Mouse (Mus musculus): ENCODE measurements around the gene Tpmt. TPM values are rescaled to one million over a fixed set of nuclear protein-coding genes. Genes with fewer than 3 reads are reported as not detected.

The Tpmt gene
- polyA plus RNA-seq, 1 experiment from 2014 or later = 23.4 TPM

GRCm38 (mm10) chr13:47050009-47050408, 5.5 kb upstream of the Tpmt start:
- WGBS = 87% methylated on average over 4 of the region's 4 CpGs
- ATAC-seq (ENCODE audit: low FRiP score, low TSS enrichment) (no peak), DNase-seq (no peak)
- Histone ChIP-seq H3K4me1 (ENCODE audit: control insufficient read depth, insufficient read depth, low read length) (0 out of 2 replicates have a peak, but pooled peaks cover under 1% of the 10 kb centered on the region), H3K4me2 (ENCODE audit: low read length) (no peak overlapping the region), H3K9me3 (ENCODE audit: control insufficient read depth, low read length) (no peaks in the 10 kb centered on the region), H3K4me3 (replicated peaks; ENCODE audit: low read depth, low read length) (no peak overlapping the region), H3K27ac (replicated peaks; ENCODE audit: low read depth, low read length) (no peak overlapping the region), H3K36me3 (ENCODE audit: control insufficient read depth, insufficient read depth, low read length) (peaks cover 58% of the 10 kb centered on the region), H3K9ac (replicated peaks; ENCODE audit: low read length) (no peak overlapping the region), H3K27me3 (ENCODE audit: control insufficient read depth, insufficient read depth, low read length) (no peaks in the 10 kb centered on the region)

- Histone ChIP-seq H3K4me2 (ENCODE audit: low read length) (no peak overlapping the region), H3K27ac (replicated peaks; ENCODE audit: low read depth, low read length) (no peak overlapping the region), H3K9ac (replicated peaks; ENCODE audit: low read length) (no peak overlapping the region), H3K36me3 (ENCODE audit: control insufficient read depth, insufficient read depth, low read length) (peaks cover 45% of the 10 kb centered on the region), H3K9me3 (ENCODE audit: control insufficient read depth, low read length) (no peaks in the 10 kb centered on the region), H3K4me1 (ENCODE audit: control insufficient read depth, insufficient read depth, low read length) (peaks cover 7% of the 10 kb centered on the region), H3K27me3 (ENCODE audit: control insufficient read depth, insufficient read depth, low read length) (no peaks in the 10 kb centered on the region), H3K4me3 (replicated peaks; ENCODE audit: low read depth, low read length) (no peak overlapping the region)
- no peak for DNase-seq
- ATAC-seq (ENCODE audit: low FRiP score, low TSS enrichment) = no peak
- 92% methylated on average over 4 of the region's 4 CpGs for WGBS
Observed at GRCm38 (mm10) chr13:47047996-47048395, 3.5 kb upstream of the Tpmt start.

GRCm38 (mm10) chr13:47043833-47044616, 512 bp downstream of the Tpmt start:
- DNase-seq (peak; percentile 43), ATAC-seq (ENCODE audit: low FRiP score, low TSS enrichment) (peak; percentile 3; the same call in 1 of the 2 replicates)
- H3K27me3 ChIP-seq (ENCODE audit: control insufficient read depth, insufficient read depth, low read length) = no peaks in the 10 kb centered on the region

GRCm38 (mm10) chr13:47043030-47043680, 1.4 kb downstream of the Tpmt start, which contains the start of gene Kdm1b:
Kdm1b (plus strand) TSS chr13:47043499.
- peaks cover 10% of the 10 kb centered on the region for H3K4me1 ChIP-seq (ENCODE audit: control insufficient read depth, insufficient read depth, low read length)
- ATAC-seq (ENCODE audit: low FRiP score, low TSS enrichment) = peak; percentile 95
- H3K4me2 ChIP-seq (ENCODE audit: low read length) = peak within 1 kb of the TSS; percentile 72
- DNase-seq = peak; percentile 97
- peak within 1 kb of the TSS; percentile 83 for H3K4me3 ChIP-seq (replicated peaks; ENCODE audit: low read depth, low read length)
- H3K9ac ChIP-seq (replicated peaks; ENCODE audit: low read length) = peak within 1 kb of the TSS; percentile 75
- H3K9me3 ChIP-seq (ENCODE audit: control insufficient read depth, low read length) = no peaks in the 10 kb centered on the region
- WGBS = under 1% methylated on average over 48 of the region's 48 CpGs
- no peaks in the 10 kb centered on the region for H3K27me3 ChIP-seq (ENCODE audit: control insufficient read depth, insufficient read depth, low read length)
- peak within 1 kb of the TSS; percentile 77 for H3K27ac ChIP-seq (replicated peaks; ENCODE audit: low read depth, low read length)
- no peaks in the 10 kb centered on the region for H3K36me3 ChIP-seq (ENCODE audit: control insufficient read depth, insufficient read depth, low read length)

More at GRCm38 (mm10) chr13:47043833-47044616, 512 bp downstream of the Tpmt start:
- peak overlapping the region; percentile 72 for H3K4me2 ChIP-seq (ENCODE audit: low read length)
- H3K9ac ChIP-seq (replicated peaks; ENCODE audit: low read length) = peak overlapping the region; percentile 75
- peaks cover 6% of the 10 kb centered on the region for H3K36me3 ChIP-seq (ENCODE audit: control insufficient read depth, insufficient read depth, low read length)
- H3K4me3 ChIP-seq (replicated peaks; ENCODE audit: low read depth, low read length) = peak overlapping the region; percentile 83
- H3K9me3 ChIP-seq (ENCODE audit: control insufficient read depth, low read length) = no peaks in the 10 kb centered on the region
- H3K4me1 ChIP-seq (ENCODE audit: control insufficient read depth, insufficient read depth, low read length) = peaks cover 10% of the 10 kb centered on the region
- WGBS = under 1% methylated on average over 45 of the region's 45 CpGs
- peak overlapping the region; percentile 77 for H3K27ac ChIP-seq (replicated peaks; ENCODE audit: low read depth, low read length)

- H3K4me3 ChIP-seq (replicated peaks; ENCODE audit: low read depth, low read length) = peak overlapping the region; percentile 83
- H3K27ac ChIP-seq (replicated peaks; ENCODE audit: low read depth, low read length) = peak overlapping the region; percentile 77; the same call in 1 of the 2 replicates
- WGBS = 39% methylated on average over 8 of the region's 8 CpGs
- DNase-seq (peak; percentile 58), ATAC-seq (ENCODE audit: low FRiP score, low TSS enrichment) (no peak)
- H3K9ac ChIP-seq (replicated peaks; ENCODE audit: low read length) = peak overlapping the region; percentile 10; the same call in 1 of the 2 replicates
- no peaks in the 10 kb centered on the region for H3K36me3 ChIP-seq (ENCODE audit: control insufficient read depth, insufficient read depth, low read length)
- H3K27me3 ChIP-seq (ENCODE audit: control insufficient read depth, insufficient read depth, low read length) = no peaks in the 10 kb centered on the region
- H3K4me1 ChIP-seq (ENCODE audit: control insufficient read depth, insufficient read depth, low read length) = peaks cover 10% of the 10 kb centered on the region
- peak overlapping the region; percentile 72 for H3K4me2 ChIP-seq (ENCODE audit: low read length)
- H3K9me3 ChIP-seq (ENCODE audit: control insufficient read depth, low read length) = no peaks in the 10 kb centered on the region
Observed at GRCm38 (mm10) chr13:47042024-47042633, 2.4 kb downstream of the Tpmt start.

GRCm38 (mm10) chr13:47040061-47040460, 4.5 kb downstream of the Tpmt start:
- Histone ChIP-seq H3K9me3 (ENCODE audit: control insufficient read depth, low read length) (no peaks in the 10 kb centered on the region), H3K27me3 (ENCODE audit: control insufficient read depth, insufficient read depth, low read length) (no peaks in the 10 kb centered on the region), H3K4me2 (ENCODE audit: low read length) (no peak overlapping the region), H3K27ac (replicated peaks; ENCODE audit: low read depth, low read length) (no peak overlapping the region), H3K36me3 (ENCODE audit: control insufficient read depth, insufficient read depth, low read length) (no peaks in the 10 kb centered on the region), H3K4me1 (ENCODE audit: control insufficient read depth, insufficient read depth, low read length) (peaks cover 10% of the 10 kb centered on the region), H3K4me3 (replicated peaks; ENCODE audit: low read depth, low read length) (no peak overlapping the region), H3K9ac (replicated peaks; ENCODE audit: low read length) (no peak overlapping the region)
- ATAC-seq (ENCODE audit: low FRiP score, low TSS enrichment) = no peak
- DNase-seq = no peak
- WGBS = 92% methylated on average over 5 of the region's 5 CpGs

- Histone ChIP-seq H3K36me3 (ENCODE audit: control insufficient read depth, insufficient read depth, low read length) (peaks cover 7% of the 10 kb centered on the region; the same call in 1 of the 2 replicates), H3K27me3 (ENCODE audit: control insufficient read depth, insufficient read depth, low read length) (no peaks in the 10 kb centered on the region), H3K4me1 (ENCODE audit: control insufficient read depth, insufficient read depth, low read length) (0 out of 2 replicates have a peak, but pooled peaks cover 3% of the 10 kb centered on the region), H3K27ac (replicated peaks; ENCODE audit: low read depth, low read length) (no peak overlapping the region), H3K9me3 (ENCODE audit: control insufficient read depth, low read length) (no peaks in the 10 kb centered on the region), H3K9ac (replicated peaks; ENCODE audit: low read length) (no peak overlapping the region), H3K4me3 (replicated peaks; ENCODE audit: low read depth, low read length) (no peak overlapping the region), H3K4me2 (ENCODE audit: low read length) (no peak overlapping the region)
- 79% methylated on average over 6 of the region's 6 CpGs for WGBS
- ATAC-seq (ENCODE audit: low FRiP score, low TSS enrichment) (no peak), DNase-seq (no peak)
Observed at GRCm38 (mm10) chr13:47037946-47038345, 6.6 kb downstream of the Tpmt start.

GRCm38 (mm10) chr13:47033602-47034001, 10.9 kb downstream of the Tpmt start:
- Histone ChIP-seq H3K27ac (replicated peaks; ENCODE audit: low read depth, low read length) (no peak overlapping the region), H3K9me3 (ENCODE audit: control insufficient read depth, low read length) (no peaks in the 10 kb centered on the region), H3K27me3 (ENCODE audit: control insufficient read depth, insufficient read depth, low read length) (no peaks in the 10 kb centered on the region), H3K4me3 (replicated peaks; ENCODE audit: low read depth, low read length) (no peak overlapping the region), H3K9ac (replicated peaks; ENCODE audit: low read length) (no peak overlapping the region), H3K4me1 (ENCODE audit: control insufficient read depth, insufficient read depth, low read length) (no peaks in the 10 kb centered on the region), H3K36me3 (ENCODE audit: control insufficient read depth, insufficient read depth, low read length) (peaks cover 11% of the 10 kb centered on the region), H3K4me2 (ENCODE audit: low read length) (no peak overlapping the region)
- ATAC-seq (ENCODE audit: low FRiP score, low TSS enrichment) (no peak), DNase-seq (no peak)
- WGBS = 87% methylated on average over 4 of the region's 4 CpGs
